Mouse (Mus musculus): ENCODE measurements at regions not wholly inside any gene's neighbourhood (a gene's known extent, or its start where the extent isn't known, plus 50 kb on each side); places are given as distances from the start of the nearest gene placed in this dataset.
"Not testable (repeated sequence)": the region's sequence is repeated elsewhere in the genome, so short reads cannot be mapped to it uniquely, and the experiment has no call there.

GRCm38 (mm10) chr17:16571403-16571802 is 492.5 kb upstream of the Zfp960 start:
- no peak for DNase-seq (ENCODE audit: low spot score in 2 of 2)

DNA sequence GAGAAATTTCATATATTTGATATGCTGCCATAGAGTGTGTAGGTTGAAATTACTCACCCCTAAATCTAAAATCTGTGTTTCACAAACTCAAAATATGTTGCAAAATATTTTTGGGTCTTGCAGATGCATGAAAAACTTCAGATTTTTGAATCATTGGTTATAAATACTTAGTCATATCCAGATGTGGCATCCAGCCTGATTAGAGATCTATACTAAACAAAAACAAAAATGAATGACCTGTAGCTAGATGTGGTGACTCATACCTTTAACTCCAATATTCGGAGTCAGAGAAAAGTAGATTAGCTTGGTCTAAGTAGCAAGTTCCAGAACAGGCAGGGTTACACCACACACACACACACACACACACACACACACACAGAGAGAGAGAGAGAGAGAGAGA is 475.1 kb upstream of the Zfp960 start:
- DNase-seq (ENCODE audit: low spot score in 2 of 2): no peak

DNA sequence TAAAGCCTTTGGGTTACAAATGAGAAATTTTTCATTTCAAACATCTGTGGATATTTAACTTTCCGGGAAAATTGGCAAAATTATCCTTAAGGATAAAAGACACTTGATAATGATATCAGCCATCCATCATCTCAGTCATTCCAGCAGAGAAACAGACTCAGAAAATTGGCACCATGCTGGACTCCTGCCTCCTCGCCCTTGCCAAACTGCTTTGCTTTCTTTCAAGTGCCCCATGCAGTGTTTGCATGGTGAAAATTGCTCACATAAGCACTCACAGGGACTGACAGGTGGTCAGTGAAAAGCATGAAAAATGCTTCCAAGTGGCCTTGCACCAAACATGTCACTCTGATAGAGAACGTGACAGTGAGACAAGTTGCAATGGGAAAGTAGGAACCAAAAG is 464.2 kb upstream of the Zfp960 start:
- DNase-seq (ENCODE audit: low spot score in 2 of 2): no peak

DNA sequence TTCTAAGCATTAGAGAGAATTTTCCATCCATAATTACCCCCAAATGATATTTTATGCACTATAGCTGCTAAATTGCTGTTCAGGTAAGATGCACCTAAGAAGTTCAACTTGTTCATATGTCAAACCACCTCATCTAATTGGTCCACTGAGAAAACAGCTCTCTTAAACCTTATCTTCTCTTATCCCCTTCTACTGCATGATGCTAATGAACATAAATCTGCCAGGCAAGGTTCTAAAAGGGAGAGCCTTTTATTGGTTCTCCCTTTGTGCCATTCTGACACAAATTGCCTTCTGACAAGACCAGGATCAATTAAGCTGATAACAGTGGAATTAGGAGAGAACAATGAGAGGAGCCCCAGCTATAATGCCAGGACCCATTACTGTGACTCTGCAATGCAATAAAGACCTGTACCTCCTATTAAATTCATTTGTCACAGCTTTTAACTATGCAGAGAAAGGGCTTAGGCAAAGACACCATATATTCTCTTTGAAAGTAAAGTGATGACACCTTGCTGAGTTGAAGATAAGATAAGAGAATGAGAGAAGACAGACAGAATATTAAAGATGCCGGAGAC is 451.4 kb upstream of the Zfp960 start:
- no peak for DNase-seq (ENCODE audit: low spot score in 2 of 2)

DNA sequence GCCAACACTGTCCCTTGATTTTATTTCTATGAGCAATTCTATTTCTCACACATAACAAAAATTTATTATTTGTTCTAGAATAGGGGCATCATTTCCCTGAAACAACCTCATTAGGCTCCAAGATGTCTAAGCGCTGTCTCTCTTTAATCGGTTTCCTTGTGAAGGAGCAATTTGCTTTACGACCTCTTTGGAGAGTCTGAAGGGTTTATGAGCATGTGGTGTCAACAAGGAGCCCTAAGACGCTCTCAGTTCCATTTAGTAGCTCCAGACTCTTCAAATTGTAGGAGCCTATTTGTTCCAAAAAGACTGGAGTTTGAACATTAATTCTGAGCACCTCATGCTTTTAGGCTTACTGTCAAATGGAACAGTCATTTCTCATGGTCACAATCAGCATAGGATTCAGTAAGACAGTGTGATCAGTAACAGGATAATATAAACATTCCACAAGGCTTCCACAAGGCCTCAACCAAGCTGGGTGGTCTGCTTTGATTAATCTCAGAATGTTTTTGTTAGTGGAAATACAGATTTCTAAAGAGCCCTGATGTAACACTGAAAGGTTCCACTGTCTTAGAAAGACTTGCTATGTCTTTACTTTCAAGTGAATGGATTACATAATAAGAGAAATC is 441.9 kb upstream of the Zfp960 start:
- DNase-seq (ENCODE audit: low spot score in 2 of 2): no peak

GRCm38 (mm10) chr17:16629854-16630253 is 434.1 kb upstream of the Zfp960 start:
- no peak for DNase-seq (ENCODE audit: low spot score in 2 of 2)

GRCm38 (mm10) chr17:16633426-16633825 is 430.5 kb upstream of the Zfp960 start:
- no peak for DNase-seq (ENCODE audit: low spot score in 2 of 2)

DNA sequence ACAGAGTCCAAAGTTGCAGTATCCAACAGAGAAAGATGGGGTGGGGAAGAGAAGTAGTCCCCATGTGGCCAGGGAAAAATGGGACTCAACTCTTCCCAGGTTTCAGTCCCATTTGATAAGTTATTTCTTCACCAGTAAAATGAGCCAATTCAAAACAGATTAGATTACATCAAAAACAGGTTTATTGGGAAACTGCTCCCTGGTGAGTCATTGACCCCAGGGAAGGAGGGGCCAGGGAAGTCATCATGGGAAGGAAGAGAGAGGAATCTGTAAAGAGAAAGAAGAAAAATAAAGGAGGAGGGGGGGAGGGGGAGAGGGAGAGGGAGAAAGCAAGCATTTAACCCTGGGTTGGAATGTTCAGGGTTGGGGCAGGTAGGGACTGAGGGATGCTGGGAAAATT is 426.4 kb upstream of the Zfp960 start:
- DNase-seq (ENCODE audit: low spot score in 2 of 2): no peak

- DNase-seq (ENCODE audit: low spot score in 2 of 2): no peak
Observed at GRCm38 (mm10) chr17:16647942-16648341, 416.0 kb upstream of the Zfp960 start.

- DNase-seq (ENCODE audit: low spot score in 2 of 2): no peak
Observed at GRCm38 (mm10) chr17:16665253-16665652, 398.7 kb upstream of the Zfp960 start.

GRCm38 (mm10) chr17:16667606-16668005 is 396.3 kb upstream of the Zfp960 start:
- no peak for DNase-seq (ENCODE audit: low spot score in 2 of 2)

DNA sequence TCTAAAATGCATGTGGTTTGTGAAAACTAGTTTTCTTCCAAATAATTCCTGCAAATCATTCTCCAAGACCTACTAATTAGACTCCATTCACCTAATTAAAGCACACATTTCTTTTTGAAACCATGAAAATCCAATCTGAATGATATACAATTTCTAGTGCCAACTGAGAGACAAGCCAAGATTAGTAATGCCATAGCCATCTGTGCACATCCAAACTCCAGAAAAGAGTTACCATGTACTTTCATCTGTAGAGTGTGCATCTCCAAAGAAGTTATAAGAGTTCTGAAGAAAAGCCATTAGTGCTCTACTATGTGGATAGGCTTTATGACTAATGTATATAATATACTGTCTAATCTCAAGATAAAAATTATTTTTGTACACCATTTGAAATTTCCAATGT is 359.7 kb upstream of the Zfp960 start:
- DNase-seq (ENCODE audit: low spot score in 2 of 2): no peak

- no peak for DNase-seq (ENCODE audit: low spot score in 2 of 2)
Observed at GRCm38 (mm10) chr17:16705890-16706289, 358.0 kb upstream of the Zfp960 start.

DNA sequence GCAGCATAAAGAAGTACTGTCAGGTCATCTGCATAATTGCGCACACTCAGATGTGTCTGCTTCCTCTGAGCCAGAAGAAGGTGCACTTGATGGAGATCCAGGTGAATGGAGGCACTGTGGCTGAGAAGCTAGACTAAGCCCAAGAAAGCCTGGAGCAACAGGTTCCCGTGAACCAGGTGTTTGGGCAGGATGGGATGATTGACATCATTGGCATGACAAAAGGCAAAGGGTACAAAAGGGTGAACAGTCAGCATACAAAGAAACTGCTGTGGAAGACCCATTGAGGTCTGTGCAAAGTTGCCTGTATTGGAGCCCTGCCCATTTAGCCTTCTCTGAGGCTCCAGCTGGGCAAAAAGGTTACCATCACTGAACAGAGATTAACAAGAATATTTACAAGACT is 337.0 kb upstream of the Zfp960 start:
- DNase-seq (ENCODE audit: low spot score in 2 of 2): no peak

DNA sequence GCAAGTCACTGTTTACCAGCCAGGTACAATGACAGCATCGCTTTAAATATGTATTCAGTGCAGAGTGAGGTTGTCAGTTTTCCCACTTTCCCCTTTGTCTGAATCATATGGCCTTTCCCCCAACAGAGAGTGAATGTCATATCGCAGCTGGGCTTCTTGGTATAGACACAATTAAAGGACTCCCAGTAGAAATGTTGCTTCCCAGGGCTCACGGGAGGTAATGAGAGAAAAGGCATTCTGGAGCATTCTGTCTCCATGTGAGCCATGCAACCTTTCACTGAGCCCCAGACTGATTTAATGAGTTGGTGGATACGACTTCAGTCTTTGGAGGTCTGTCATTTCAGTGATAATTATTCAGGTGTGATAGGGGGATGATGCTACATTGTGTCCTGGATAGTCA is 310.8 kb upstream of the Zfp960 start:
- DNase-seq (ENCODE audit: low spot score in 2 of 2): no peak

GRCm38 (mm10) chr17:16770587-16770986 is 293.3 kb upstream of the Zfp960 start:
- not testable (repeated sequence) for DNase-seq (ENCODE audit: low spot score in 2 of 2)

DNA sequence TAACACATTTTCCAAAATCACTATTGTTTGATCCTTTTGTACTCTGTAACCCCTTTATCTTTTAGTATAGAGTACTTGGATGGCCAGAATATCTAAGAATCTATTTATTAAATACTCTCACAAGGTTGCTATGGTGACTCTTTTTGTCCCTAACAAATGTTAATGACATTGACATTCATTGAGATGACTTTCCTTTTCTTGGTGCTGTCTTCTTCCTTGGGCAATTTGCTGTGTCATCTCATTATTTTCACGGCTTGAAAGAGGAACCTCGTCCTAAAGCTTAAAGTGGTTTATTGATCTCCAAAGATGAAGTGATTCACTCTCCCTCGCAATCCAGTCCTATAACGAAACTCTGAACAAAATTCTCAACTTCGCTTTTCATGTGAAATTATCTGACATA is 265.6 kb upstream of the Zfp960 start:
- no peak for DNase-seq (ENCODE audit: low spot score in 2 of 2)

- no peak for DNase-seq (ENCODE audit: low spot score in 2 of 2)
Observed at GRCm38 (mm10) chr17:16804986-16805385, 258.9 kb upstream of the Zfp960 start.

DNA sequence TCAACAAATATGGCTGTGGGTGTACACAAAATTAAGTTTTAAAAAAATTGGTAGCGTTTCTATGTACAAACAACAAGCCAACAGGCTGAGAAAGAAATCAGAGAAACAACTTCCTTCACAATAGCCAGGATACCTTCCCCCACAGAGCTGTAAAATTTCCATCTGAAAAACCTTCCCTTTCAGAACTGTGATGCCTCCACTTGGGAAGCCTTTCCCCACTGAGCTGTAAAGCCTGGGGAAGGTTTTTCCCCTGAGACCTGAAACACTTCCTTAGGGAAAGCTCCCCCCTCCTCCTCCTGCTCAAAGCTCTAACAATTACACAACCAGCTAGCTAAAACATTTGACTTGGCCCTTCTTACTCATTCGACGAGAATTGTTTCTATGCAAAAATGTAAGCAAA is 245.5 kb upstream of the Zfp960 start:
- DNase-seq (ENCODE audit: low spot score in 2 of 2): no peak

GRCm38 (mm10) chr17:16821716-16822115 is 242.2 kb upstream of the Zfp960 start:
- DNase-seq (ENCODE audit: low spot score in 2 of 2): no peak

- DNase-seq (ENCODE audit: low spot score in 2 of 2): no peak
Observed at GRCm38 (mm10) chr17:16839152-16839551, 224.8 kb upstream of the Zfp960 start.

- no peak for DNase-seq (ENCODE audit: low spot score in 2 of 2)
Observed at GRCm38 (mm10) chr17:16860771-16861170, 203.1 kb upstream of the Zfp960 start.

DNA sequence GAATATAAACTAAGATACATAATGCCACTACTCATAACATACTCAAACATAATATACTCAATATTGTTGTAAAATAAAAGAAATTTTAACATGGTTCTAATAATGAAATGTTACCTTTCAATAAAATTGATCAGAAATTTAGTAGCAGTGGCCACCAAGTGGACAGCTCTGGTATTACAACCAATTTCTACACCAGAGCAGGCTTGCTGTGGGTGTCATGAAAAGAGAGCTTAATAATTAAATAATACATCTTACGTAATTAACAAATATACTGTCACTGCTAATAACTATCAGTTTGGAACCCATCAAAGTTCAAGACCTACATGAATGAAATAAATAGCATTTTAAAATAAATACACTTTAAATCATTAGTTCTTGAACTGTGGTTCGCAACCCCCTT is 163.1 kb upstream of the Zfp960 start:
- peak in 1 of 2 experiments; percentile 3 for DNase-seq (ENCODE audit: low spot score in 2 of 2)

DNA sequence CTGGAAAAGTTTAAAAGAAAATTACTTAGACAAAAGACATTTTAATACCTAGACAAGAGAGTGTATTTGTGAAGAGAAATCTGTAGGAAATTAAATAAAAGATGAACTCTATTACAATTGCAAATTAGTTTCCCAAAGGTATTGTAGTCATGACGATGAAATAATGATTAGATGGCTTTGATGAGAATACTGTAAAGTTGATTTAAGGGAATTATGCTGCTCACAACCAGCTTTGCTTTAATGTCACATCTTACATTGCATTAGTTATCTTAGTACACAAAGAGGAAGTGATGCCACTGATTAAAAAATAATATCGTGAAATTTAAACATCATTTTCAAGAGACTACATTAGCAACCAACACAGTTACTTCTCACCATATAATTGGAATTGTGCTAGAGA is 145.7 kb upstream of the Zfp960 start:
- DNase-seq (ENCODE audit: low spot score in 2 of 2): no peak
